Mouse (Mus musculus) thymus, postnatal 14 days (tissue): Measurements from ENCODE around the gene Errfi1.

Experiments
- DNase-seq: peaks from one replicate; pipeline ENCODE4 v3.0.0; 2021

Gene Errfi1

GRCm38 (mm10) chr4:150853680-150854461 lies at the start of gene Errfi1:
Gene Errfi1 (plus strand): TSS chr4:150853919.
- peak; percentile 10 for DNase-seq

DNA sequence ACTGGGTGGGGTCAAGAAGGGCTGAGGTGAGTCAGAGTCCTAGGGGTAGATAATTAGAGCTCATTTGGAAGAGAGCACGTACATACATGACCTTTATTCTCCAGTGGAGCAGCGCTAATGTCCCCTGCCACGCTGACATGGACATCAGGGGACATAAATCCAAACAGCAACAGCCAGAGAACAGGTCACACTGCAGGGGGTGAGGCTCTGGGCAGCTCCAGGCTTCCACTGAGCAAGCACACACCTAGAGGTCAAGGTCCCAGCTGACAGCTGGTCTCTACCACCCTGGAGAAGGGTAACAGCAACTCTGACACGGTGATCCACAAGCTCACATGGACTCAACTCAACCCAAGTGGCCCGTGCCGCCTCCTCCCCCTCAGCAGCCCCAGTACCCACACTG lies 49.5 kb upstream of the Errfi1 start:
- no peak for DNase-seq

DNA sequence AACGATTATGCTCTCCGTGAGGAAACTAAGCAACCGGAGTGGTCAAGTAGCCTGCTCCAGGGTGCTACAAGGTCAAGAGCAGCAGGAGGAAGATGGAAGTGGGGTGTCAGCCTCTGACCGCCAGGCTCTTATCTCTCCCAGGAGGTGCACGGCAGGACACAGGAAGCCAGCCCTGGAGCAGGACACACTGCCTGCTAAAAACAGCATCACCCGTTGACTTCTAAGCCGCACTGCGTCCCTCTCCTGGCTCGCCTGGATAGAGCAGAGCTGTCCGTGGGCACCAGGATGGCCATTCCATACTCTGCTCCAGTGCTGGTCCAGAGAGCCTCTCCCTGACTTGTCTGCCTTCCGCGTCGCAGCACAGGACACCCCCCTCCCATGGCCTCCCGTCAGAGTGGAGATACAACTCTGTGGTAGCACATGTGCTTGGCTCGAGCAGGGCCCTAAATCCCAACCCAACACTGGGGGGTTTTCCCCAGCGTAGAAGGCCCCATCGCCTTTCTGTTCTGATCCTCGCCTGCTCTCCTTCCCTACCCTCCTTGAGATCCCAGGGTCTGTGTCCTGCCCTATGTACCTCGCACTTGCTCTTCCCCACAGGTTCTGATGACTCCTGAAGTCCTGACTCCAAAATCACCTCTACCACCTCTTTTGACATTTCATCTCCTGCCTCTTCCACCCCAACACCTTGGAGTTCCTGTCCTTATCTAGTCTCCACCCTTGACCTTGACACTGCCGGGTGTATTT lies 45.8 kb upstream of the Errfi1 start:
- DNase-seq, result no peak

GRCm38 (mm10) chr4:150808471-150808847 lies 45.3 kb upstream of the Errfi1 start:
- DNase-seq, result peak; percentile 24

- DNase-seq, result peak; percentile 57
These were observed 44.4 kb upstream of the Errfi1 start for GRCm38 (mm10) chr4:150809323-150809722.

GRCm38 (mm10) chr4:150815144-150815543 lies 38.6 kb upstream of the Errfi1 start:
- no peak for DNase-seq

DNA sequence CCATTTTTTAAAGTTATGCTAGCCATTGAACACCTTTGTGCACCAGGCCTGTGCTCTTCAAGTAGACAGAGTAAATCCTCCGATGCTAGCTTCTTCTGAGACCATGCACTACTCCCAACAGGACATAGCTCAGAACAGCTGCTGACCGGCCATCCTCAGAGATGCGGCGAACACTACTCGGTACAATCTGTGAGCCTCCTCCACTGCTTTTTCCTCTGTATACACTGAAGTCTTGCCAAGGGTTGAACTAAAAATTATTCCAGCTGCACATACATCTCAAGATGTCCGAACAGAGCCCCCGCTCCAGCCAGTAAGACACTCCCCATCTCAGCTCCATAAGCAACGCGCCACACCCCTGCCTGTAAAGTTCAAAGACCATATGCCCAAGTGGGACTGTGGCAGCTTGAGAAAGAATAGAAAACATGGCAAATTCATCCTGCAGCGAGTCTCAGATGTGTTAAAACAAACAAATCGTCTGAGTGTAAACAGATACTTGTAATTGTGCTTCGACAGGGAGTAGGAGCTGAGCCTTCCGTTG lies 37.2 kb upstream of the Errfi1 start:
- no peak for DNase-seq

- DNase-seq, result no peak
These were observed 34.4 kb upstream of the Errfi1 start for GRCm38 (mm10) chr4:150819126-150819910.

- no peak for DNase-seq
These were observed 32.3 kb upstream of the Errfi1 start for GRCm38 (mm10) chr4:150821381-150821780.

GRCm38 (mm10) chr4:150822624-150823023 lies 31.1 kb upstream of the Errfi1 start:
- DNase-seq, result no peak

DNA sequence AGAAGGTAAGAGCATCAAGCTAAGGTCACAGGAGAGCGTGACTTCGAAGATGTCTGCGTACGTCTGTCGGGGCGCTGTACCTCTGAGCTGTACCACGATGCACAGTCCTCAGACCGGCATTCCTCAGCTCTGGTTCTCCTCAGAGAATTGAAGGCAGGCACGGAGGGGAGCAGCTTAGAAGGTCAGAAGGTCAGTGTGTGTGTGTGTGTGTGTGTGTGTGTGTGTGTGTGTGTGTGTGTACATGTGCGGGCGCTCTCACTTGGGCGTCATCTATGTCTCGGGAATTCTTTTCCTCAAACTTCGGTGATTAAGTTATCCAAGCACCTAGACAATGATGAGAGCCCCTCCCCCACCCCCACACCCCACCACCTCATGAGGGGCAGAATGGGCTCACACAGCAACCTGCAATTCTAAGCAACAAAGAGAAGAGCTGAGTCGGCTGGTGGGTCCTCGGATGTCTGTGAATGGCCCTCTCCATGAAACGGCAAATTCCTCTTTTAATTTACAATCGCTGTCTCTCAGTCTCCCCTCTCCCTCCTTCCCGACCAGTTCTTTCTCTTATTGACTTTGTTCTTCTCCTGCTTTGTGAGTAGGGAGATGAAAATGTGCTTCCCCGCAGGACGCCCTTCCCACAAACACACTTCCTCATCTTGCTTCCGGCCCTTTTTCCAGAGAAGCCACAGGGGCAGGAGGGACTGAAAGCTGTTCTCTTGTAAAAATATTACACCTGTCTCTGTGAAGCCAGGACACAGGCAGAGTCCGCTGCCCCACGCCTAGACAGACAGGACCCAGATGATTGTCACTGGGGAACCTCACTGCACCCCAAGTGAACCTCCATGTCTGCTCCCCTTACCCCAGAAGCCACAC lies 29.9 kb upstream of the Errfi1 start:
- no peak for DNase-seq

DNA sequence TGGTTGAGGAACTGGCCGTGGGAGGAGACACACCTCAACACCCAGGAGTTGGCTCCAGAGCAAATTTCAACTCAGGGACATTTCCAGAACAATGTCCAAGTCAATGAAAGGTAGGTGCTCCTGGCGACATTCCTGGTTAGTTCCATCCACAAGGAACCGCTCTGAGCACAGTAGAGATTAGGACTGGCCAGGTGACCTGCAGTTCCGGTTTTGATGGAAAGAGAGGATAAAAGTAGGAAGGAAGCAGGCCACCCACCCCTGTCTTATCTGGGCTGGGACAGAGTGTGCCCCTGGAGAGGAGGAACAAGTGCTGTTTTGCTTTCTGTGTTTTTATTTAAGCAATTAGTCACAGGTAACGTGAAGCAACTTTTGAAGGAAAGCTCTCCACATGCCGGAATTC lies 28.8 kb upstream of the Errfi1 start:
- no peak for DNase-seq

DNA sequence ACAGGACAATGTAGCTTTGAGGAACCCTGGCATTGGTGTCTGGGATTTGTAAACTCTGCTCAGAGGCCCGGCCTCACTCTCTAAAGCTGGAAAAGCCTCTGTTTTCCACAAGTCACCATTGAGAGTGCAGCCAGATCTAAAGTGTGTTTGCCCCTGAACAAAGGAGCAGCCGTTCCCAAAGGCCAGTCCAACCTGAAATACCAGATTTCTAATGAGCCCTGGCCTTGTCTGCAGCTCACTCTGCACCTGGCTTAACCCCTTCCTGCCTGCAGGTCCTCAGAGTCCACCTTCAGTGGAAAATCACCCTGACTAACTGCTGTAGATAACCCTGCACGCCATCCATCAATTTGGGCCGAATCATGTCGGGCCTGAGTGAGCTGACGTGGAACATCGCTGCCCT lies 28.2 kb upstream of the Errfi1 start:
- no peak for DNase-seq

DNA sequence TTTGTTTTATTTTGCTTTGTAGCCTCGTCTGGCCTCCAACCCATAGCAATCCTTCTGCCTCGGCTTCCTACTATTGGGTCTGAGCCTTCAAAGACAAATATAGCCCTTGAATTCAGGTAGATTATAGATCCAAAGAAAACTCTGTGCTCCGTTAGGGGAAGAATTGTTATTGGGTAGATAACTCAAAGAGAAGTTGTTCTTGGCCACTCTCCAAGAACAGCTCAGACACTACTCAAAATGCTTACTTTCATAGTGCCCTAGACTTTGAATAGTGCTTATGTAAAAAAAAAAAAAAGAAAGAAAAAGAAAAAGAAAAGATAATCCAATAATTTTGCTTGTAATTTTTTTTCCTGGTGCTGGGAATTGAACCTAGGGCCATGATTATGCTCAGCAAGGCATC lies 22.4 kb upstream of the Errfi1 start:
- DNase-seq, result no peak

- DNase-seq, result no peak
These were observed 21.8 kb upstream of the Errfi1 start for GRCm38 (mm10) chr4:150831941-150832340.

DNA sequence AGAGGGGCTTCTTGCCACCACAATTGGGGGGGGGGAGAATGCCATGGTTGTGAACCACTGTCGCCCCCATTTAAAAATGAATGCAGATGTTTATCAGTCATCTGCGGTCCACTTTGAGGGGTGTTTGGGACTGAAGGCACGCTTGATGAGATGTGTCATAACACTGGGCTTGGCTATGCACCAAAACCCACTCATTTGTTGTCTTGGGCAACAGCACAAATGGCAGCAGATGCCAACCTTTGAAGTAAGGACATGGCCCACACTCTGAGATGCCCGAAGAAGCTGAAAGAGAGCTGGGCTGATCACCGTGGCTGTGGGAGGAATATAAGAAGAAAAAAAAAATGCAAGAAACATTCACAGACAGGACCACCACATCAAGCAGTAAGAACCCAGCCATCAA lies 18.6 kb upstream of the Errfi1 start:
- no peak for DNase-seq

DNA sequence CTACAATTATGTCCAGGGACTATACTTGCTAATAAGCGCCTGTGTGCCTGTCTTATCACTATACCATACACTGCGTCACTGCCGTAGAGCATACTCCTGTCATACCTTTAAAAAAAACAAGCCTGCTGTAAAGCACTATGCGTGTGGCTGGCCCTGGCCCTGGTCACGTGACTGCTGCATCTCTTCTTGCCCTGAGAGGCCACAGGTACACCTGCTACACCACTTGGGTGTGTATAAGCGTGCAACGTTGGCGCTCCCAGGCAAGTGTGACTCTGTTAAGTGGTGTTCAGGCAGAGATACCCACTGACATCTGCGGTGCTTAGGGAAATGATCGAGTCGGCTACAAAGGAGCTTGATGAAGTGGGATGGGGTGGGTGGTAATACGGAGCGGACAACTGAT lies 17.5 kb upstream of the Errfi1 start:
- no peak for DNase-seq

DNA sequence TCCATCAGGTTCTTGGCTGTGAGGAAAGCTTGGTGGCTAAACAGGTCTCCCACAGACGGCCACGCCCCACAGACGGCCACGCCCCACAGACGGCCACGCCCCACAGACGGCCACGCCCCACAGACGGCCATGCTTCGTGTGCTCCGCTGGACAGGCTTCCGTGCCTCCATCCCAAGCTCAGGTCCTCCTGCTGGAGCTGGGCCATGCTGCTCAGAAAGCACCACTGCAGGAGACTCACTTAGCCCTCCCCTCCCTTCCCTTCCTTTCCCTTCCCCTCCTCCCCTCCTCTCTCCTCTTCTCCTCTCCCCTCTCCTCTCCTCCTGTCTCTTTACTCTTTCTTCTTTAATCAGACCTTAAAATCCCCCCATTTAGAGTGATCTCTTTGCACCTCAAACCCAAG lies 16.8 kb upstream of the Errfi1 start:
- DNase-seq, result no peak

GRCm38 (mm10) chr4:150837458-150837857 lies 16.3 kb upstream of the Errfi1 start:
- DNase-seq, result no peak

DNA sequence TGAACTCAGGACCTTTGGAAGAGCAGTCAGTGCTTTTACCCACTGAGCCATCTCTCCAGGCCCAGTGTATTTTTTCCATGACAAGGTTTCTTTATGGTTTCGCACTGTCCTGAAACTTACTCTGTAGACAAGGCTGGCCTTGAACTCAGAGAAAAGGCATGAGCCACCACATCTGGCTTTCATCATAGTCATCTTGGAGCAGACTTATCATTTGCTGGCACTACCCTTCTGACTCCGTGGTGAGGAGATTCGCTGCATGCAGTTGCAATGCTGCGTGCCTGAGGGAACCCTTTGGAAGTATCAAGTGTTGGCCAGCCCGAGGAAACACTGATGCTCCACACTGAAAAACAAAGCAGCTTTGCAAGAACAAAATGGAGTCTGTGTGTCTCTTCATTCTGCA lies 11.7 kb upstream of the Errfi1 start:
- no peak for DNase-seq

DNA sequence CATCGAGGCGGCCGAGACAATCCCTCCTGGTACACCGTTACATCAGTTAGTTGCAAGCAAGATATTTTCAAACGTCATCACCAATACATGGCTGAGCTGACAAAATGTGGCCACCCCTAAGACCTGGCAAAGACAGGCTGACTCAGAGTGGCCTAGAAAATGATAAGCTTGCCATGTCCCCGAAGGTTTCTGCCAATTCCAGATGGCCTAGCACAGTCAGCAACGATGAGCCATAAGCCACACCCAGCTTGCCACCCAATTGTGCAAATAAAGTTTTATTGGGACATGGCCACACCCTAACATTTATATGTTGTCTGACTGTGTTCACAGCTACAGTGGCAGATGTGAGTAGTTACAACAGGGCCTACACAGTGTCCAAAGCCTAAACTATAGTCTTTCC lies 10.5 kb upstream of the Errfi1 start:
- no peak for DNase-seq

DNA sequence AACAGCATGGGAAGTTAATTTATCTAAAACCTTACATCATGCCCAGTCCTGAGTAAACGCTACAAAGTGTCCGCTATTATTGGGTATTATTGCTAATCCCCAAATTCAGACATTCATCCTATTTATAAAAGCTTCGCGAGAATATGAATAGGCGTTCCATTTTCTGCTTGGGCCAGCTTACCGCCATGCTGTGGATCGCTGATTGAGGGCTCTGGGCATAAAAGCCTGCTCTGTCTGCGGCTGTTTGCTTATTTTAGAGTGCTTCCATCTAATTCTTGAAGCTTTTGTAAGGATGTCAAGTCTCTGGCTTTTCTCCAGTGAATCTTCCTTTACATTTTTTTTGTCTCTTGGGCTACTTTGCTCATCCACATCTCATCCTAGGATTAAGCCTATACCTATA lies 7.4 kb upstream of the Errfi1 start:
- no peak for DNase-seq
